Mouse (Mus musculus) neural tube, embryonic 15.5 days (tissue): ENCODE data around the gene Gcgr. TPM values are rescaled to one million over a fixed set of nuclear protein-coding genes. Genes with fewer than 3 reads are reported as not detected.

ENCODE experiments used
- ATAC-seq: fragments of 200-750 bp; cut with Nextera tagmentation; 2 replicates; pipeline ENCODE4 v1.8.0; 2017; ENCODE audit warnings: mild to moderate bottlenecking, moderate TSS enrichment, moderate library complexity; ENCODE audit not compliant: low FRiP score
- H3K27ac ChIP-seq: fragments of 300-500 bp; sonication (generic); replicated peaks from 2 replicates; pipeline ENCODE4 v1.5.1; 2015; ENCODE audit warnings: mild to moderate bottlenecking, inconsistent platforms
- H3K27me3 ChIP-seq: fragments of 300-500 bp; sonication (generic); replicated peaks from 2 replicates; pipeline ENCODE4 v1.6.1; 2015; ENCODE audit warnings: inconsistent platforms
- H3K36me3 ChIP-seq: fragments of 300-500 bp; sonication (generic); 2 replicates; pipeline ENCODE4 v1.6.1; 2015; ENCODE audit warnings: inconsistent platforms
- H3K4me1 ChIP-seq: fragments of 300-500 bp; sonication (generic); 2 replicates; pipeline ENCODE4 v1.6.1; 2015; ENCODE audit warnings: inconsistent platforms
- H3K4me2 ChIP-seq: fragments of 300-500 bp; sonication (generic); 2 replicates; pipeline ENCODE4 v1.6.1; 2015; ENCODE audit warnings: inconsistent platforms, mild to moderate bottlenecking, moderate library complexity
- H3K4me3 ChIP-seq: fragments of 300-500 bp; sonication (generic); replicated peaks from 2 replicates; pipeline ENCODE4 v1.5.1; 2015; ENCODE audit warnings: mild to moderate bottlenecking, inconsistent platforms
- H3K9ac ChIP-seq: fragments of 300-500 bp; sonication (generic); replicated peaks from 2 replicates; pipeline ENCODE4 v1.6.1; 2015; ENCODE audit warnings: mild to moderate bottlenecking, inconsistent platforms
- H3K9me3 ChIP-seq: fragments of 300-500 bp; sonication (generic); replicated peaks from 2 replicates; pipeline ENCODE4 v1.6.1; 2016; ENCODE audit warnings: inconsistent platforms
- WGBS: fragments of 180-500 bp; shearing (Covaris S2); methylation state at CpG from one replicate; pipeline ENCODE4 v1.1.7; 2015; ENCODE audit warnings: mixed read lengths; 5-methylcytosine and 5-hydroxymethylcytosine counted together
- polyA plus RNA-seq: library from polyadenylated mRNA; unstranded; fragments of >200 nt; fragmentation: Nextera tagmentation; extraction: Ambion mirVana; gene quantifications from 2 replicates; pipeline ENCODE4 v1.2.1, GENCODE M21; 2015

The Gcgr gene
- polyA plus RNA-seq, 1 experiment from 2014 or later, result 0.41 TPM

DNA sequence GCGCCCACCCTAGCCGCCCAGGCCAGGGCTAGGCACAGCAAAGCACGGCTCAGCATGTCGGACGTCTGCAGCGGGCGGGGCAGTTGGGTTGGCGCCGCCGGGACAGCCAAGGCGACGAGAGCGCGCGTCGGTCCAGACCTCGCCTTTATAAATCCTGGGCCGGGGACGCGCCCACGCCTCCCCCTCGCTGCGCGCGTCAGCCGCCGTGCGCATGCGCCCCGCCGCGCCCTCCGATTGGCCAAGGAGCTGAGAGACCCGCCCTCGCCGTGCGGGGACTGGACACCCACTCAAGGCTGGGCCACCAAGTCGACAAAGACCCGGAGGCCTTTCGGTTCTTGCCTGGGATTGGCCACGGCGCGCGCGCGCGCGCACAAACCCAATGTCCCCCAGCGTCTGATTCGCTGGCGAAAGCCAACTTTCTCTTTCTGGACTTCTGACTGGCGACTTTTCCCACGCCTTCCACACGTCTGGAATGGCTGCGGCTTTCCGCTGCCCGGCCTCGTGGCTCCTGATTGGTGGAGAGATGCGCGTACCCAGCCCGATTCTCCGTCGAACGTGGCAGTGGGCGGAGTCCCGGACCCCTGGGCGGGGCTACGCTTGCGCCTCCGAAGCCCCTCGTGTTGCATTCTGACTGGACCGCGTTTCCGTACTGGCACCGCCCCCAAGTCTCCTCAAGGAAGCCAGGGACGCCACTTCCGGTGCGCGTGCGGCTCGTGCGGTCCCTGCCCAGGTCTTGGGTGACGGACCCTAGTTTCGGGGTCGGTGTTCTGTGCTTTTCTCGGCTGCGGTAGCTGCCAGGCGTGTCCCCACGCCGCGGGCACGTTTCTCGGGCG, 42.5 kb downstream of the Gcgr start, which contains the start of gene P4hb:
P4hb (minus strand) TSS at position 502 of the 833 bp plus-strand sequence.
- Histone ChIP-seq H3K9ac (peak within 1 kb of the TSS; percentile 82), H3K9me3 (no peaks in the 10 kb centered on the region), H3K4me1 (peaks cover 27% of the 10 kb centered on the region), H3K27ac (peak within 1 kb of the TSS; percentile 91), H3K4me2 (peak within 1 kb of the TSS; percentile 88), H3K36me3 (peaks cover 37% of the 10 kb centered on the region), H3K27me3 (no peaks in the 10 kb centered on the region), H3K4me3 (peak within 1 kb of the TSS; percentile 83)
- under 1% methylated on average over 94 of the region's 94 CpGs for WGBS
- peak; percentile 97 for ATAC-seq

DNA sequence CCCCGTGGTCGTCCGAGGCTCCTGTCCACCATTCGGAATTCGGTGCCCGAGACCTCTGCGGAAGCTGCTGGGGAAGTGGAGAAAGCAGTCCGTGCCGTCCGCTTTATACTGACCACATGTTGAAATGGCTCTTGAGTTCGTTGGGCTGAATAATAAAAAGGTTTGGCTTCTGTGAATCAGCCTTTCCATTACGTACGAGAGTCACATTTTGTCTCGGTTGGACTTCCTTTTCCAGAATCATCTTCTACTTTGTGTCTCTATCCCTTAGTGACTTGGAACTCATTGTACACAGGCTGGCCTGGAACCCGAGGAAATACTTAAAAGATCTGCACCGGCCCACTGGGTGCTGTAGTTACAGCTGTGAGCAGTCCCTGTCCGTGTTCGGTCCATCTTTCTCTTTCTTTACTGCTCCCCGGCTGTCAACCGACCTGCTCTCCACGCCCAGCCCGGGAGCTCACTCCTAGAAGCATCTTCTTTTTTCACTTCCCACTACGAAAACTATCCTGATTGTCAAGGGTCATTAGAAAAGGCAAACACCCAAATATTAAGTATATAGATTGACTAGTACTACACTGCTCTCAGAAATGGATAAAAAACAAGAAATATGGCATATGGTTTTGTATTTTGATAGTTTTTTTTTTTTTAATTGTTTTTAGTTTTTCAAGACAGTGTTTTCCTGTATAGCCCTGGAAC, 43.2 kb downstream of the Gcgr start:
- peak overlapping the region; percentile 83 for H3K4me3 ChIP-seq
- H3K9ac ChIP-seq, result peak overlapping the region; percentile 74
- WGBS, result under 1% methylated on average over 23 of the region's 23 CpGs
- no peaks in the 10 kb centered on the region for H3K27me3 ChIP-seq
- H3K9me3 ChIP-seq, result no peaks in the 10 kb centered on the region
- peak overlapping the region; percentile 88 for H3K4me2 ChIP-seq
- H3K4me1 ChIP-seq, result peaks cover 25% of the 10 kb centered on the region
- peak; percentile 9 for ATAC-seq
- peak overlapping the region; percentile 91 for H3K27ac ChIP-seq
- H3K36me3 ChIP-seq, result peaks cover 37% of the 10 kb centered on the region

DNA sequence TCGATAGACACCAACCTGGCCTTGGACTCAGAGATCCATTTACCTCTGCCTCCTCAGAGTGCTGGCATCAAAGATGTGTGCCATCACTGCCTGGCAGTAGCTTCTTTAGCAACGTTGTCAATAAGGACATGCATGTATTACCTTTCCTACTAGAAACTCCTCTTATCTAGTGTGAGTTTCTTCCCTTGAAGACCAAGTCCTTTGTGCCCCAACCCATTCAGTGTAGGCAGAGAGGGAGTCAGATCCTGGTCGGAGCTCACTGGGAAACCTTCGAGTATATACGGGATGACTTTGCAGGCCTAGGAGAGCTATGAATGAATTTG, 43.7 kb downstream of the Gcgr start:
- Histone ChIP-seq H3K9ac (peak overlapping the region; percentile 74), H3K4me2 (peak overlapping the region; percentile 88), H3K27me3 (no peaks in the 10 kb centered on the region), H3K9me3 (no peaks in the 10 kb centered on the region), H3K4me1 (peaks cover 30% of the 10 kb centered on the region), H3K36me3 (peaks cover 41% of the 10 kb centered on the region), H3K27ac (no peak overlapping the region; the same call in 1 of the 2 replicates), H3K4me3 (peak overlapping the region; percentile 83)
- ATAC-seq, result no peak
- 45% methylated on average over 5 of the region's 5 CpGs for WGBS

GRCm38 (mm10) chr11:120575046-120575445, 44.5 kb downstream of the Gcgr start:
- WGBS, result 81% methylated on average over 2 of the region's 2 CpGs
- Histone ChIP-seq H3K27me3 (no peaks in the 10 kb centered on the region), H3K9me3 (no peaks in the 10 kb centered on the region), H3K36me3 (peaks cover 39% of the 10 kb centered on the region), H3K4me1 (peaks cover 38% of the 10 kb centered on the region), H3K4me3 (no peak overlapping the region), H3K27ac (no peak overlapping the region), H3K4me2 (no peak overlapping the region), H3K9ac (no peak overlapping the region)
- no peak for ATAC-seq

- ATAC-seq, result no peak
- no peak overlapping the region for H3K9ac ChIP-seq
- no peaks in the 10 kb centered on the region for H3K9me3 ChIP-seq
- H3K4me1 ChIP-seq, result peaks cover 44% of the 10 kb centered on the region
- peaks cover 31% of the 10 kb centered on the region for H3K36me3 ChIP-seq
- H3K4me2 ChIP-seq, result no peak overlapping the region
- no peak overlapping the region for H3K27ac ChIP-seq
- H3K4me3 ChIP-seq, result no peak overlapping the region
- H3K27me3 ChIP-seq, result no peaks in the 10 kb centered on the region
Measured at GRCm38 (mm10) chr11:120575940-120576339, 45.4 kb downstream of the Gcgr start.

DNA sequence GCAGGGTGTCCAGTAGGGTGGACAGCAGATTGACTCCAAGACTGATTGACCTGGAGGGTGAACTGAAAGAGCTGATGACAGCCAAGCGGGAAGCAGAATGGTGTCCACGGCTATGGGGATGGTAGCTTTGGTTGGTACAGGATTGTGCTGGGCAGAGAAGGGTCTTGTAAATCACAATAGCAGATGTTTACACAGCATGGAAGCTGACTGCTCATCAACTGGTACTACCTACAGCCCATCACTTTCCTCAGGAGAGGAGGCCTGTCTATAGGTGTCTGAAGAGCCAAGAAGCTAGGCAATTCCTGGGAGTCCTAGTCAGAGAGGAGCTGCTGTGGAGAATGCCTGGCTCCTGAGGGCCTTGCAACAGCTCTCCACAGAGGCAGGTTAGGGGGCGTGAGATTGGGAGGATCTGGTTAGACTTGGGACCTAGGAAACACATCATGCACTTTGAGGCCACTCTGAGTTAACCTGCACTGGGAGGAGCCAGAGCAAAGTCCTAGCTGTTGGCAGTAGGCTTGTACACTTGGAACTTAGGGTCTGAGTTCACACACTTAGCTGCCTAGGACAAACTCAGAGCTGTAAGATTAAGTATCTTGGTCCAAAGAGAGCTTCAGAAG, 46.0 kb downstream of the Gcgr start:
- Histone ChIP-seq H3K27ac (no peak overlapping the region), H3K4me2 (no peak overlapping the region), H3K36me3 (peaks cover 25% of the 10 kb centered on the region), H3K9me3 (no peaks in the 10 kb centered on the region), H3K4me3 (no peak overlapping the region), H3K4me1 (peaks cover 39% of the 10 kb centered on the region), H3K9ac (no peak overlapping the region), H3K27me3 (no peaks in the 10 kb centered on the region)
- no peak for ATAC-seq
- WGBS, result 90% methylated on average over 3 of the region's 3 CpGs

GRCm38 (mm10) chr11:120577211-120578023, 46.9 kb downstream of the Gcgr start:
- Histone ChIP-seq H3K9ac (0 out of 2 replicates have a peak overlapping the region, but pooled peaks have one; percentile 7), H3K4me1 (peaks cover 41% of the 10 kb centered on the region), H3K9me3 (no peaks in the 10 kb centered on the region), H3K4me2 (no peak overlapping the region), H3K36me3 (peaks cover 25% of the 10 kb centered on the region), H3K27me3 (no peaks in the 10 kb centered on the region), H3K4me3 (no peak overlapping the region), H3K27ac (peak overlapping the region; percentile 18; the same call in 1 of the 2 replicates)
- ATAC-seq, result no peak
- WGBS, result 83% methylated on average over 7 of the region's 7 CpGs

- H3K27ac ChIP-seq, result no peak overlapping the region
- 0 out of 2 replicates have a peak overlapping the region, but pooled peaks have one; percentile 7 for H3K9ac ChIP-seq
- H3K9me3 ChIP-seq, result no peaks in the 10 kb centered on the region
- H3K36me3 ChIP-seq, result peaks cover 25% of the 10 kb centered on the region
- H3K4me2 ChIP-seq, result no peak overlapping the region
- H3K4me3 ChIP-seq, result no peak overlapping the region
- no peaks in the 10 kb centered on the region for H3K27me3 ChIP-seq
- peaks cover 41% of the 10 kb centered on the region for H3K4me1 ChIP-seq
- 84% methylated on average over 10 of the region's 10 CpGs for WGBS
- no peak for ATAC-seq
Measured at GRCm38 (mm10) chr11:120578024-120578693, 47.7 kb downstream of the Gcgr start.

DNA sequence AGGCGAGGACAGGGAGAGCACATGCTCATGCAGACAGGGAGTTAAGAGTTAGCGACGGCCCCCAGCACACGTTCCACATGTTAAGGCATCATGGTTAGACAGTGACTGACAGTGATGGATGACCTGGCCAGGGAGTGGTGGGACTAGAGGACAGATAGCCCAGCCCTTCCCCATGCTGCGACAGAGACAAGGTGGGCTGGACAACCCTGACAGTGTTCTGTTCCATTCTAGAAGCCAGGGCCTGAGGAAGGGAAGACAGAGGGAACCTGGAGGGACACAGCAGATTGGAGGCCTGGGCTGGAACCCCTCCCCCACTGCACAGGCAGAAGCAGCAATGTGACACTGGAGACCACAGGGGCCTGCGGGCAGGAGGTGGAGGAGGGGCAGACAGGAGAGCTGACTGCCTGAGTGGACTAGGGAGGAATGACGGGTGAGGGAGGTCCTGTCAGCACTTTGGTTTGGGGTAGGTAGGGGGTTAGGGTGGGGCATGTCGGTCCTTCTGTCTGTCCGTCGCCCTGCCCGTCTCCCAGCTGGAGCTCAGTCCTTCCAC, 48.3 kb downstream of the Gcgr start:
- Histone ChIP-seq H3K4me2 (no peak overlapping the region), H3K36me3 (peaks cover 25% of the 10 kb centered on the region), H3K9ac (no peak overlapping the region), H3K27ac (no peak overlapping the region), H3K9me3 (no peaks in the 10 kb centered on the region), H3K4me3 (0 out of 2 replicates have a peak overlapping the region, but pooled peaks have one; percentile 89), H3K27me3 (no peaks in the 10 kb centered on the region), H3K4me1 (peaks cover 39% of the 10 kb centered on the region)
- 86% methylated on average over 11 of the region's 11 CpGs for WGBS
- ATAC-seq, result no peak

- H3K9me3 ChIP-seq, result no peaks in the 10 kb centered on the region
- H3K36me3 ChIP-seq, result peaks cover 30% of the 10 kb centered on the region
- H3K27ac ChIP-seq, result peak overlapping the region; percentile 97
- peak overlapping the region; percentile 89 for H3K4me3 ChIP-seq
- peak overlapping the region; percentile 91; the same call in 1 of the 2 replicates for H3K9ac ChIP-seq
- 71% methylated on average over 15 of the region's 15 CpGs for WGBS
- no peaks in the 10 kb centered on the region for H3K27me3 ChIP-seq
- peak overlapping the region; percentile 96 for H3K4me2 ChIP-seq
- peaks cover 31% of the 10 kb centered on the region for H3K4me1 ChIP-seq
- ATAC-seq, result no peak
Measured at GRCm38 (mm10) chr11:120579316-120580107, 49.0 kb downstream of the Gcgr start.
